Mouse (Mus musculus) hindbrain, embryonic 11.5 days (tissue): ENCODE results near the gene Bub1b. TPM values are rescaled to one million over a fixed set of nuclear protein-coding genes. Genes with fewer than 3 reads are reported as not detected.

Experiments
- ATAC-seq: fragments of 200-750 bp; cut with Nextera tagmentation; 2 replicates; pipeline ENCODE4 v1.8.0; 2017; ENCODE audit warnings: mild to moderate bottlenecking, moderate TSS enrichment, moderate library complexity; ENCODE audit not compliant: low FRiP score
- DNase-seq: peaks from one replicate; pipeline ENCODE4 v3.0.0-alpha.2; 2015; ENCODE audit warnings: low spot score
- H3K27ac ChIP-seq: fragments of 300-500 bp; sonication (generic); 2 replicates; pipeline ENCODE4 v1.5.1; 2014; ENCODE audit warnings: mild to moderate bottlenecking, low read depth, low read length
- H3K27me3 ChIP-seq: fragments of 300-500 bp; sonication (generic); 2 replicates; pipeline ENCODE4 v1.6.1; 2014; ENCODE audit warnings: mild to moderate bottlenecking, low read length, moderate library complexity, mixed read lengths; ENCODE audit not compliant: control insufficient read depth, insufficient read depth
- H3K36me3 ChIP-seq: fragments of 300-500 bp; sonication (generic); 2 replicates; pipeline ENCODE4 v1.6.1; 2014; ENCODE audit warnings: mild to moderate bottlenecking, low read length, moderate library complexity, mixed read lengths; ENCODE audit not compliant: control insufficient read depth, insufficient read depth
- H3K4me1 ChIP-seq: fragments of 300-500 bp; sonication (generic); replicated peaks from 2 replicates; pipeline ENCODE4 v1.6.1; 2014; ENCODE audit warnings: low read length, mixed read lengths; ENCODE audit not compliant: control insufficient read depth, insufficient read depth
- H3K4me2 ChIP-seq: fragments of 300-500 bp; sonication (generic); replicated peaks from 2 replicates; pipeline ENCODE4 v1.6.1; 2014; ENCODE audit warnings: mild to moderate bottlenecking, low read depth, low read length
- H3K4me3 ChIP-seq: fragments of 300-500 bp; sonication (generic); 2 replicates; pipeline ENCODE4 v1.5.1; 2014; ENCODE audit warnings: low read depth, low read length
- H3K9ac ChIP-seq: fragments of 300-500 bp; sonication (generic); 2 replicates; pipeline ENCODE4 v1.6.1; 2014; ENCODE audit warnings: low read depth, low read length
- H3K9me3 ChIP-seq: fragments of 300-500 bp; sonication (generic); 2 replicates; pipeline ENCODE4 v1.6.1; 2016; ENCODE audit warnings: low read length; ENCODE audit not compliant: control insufficient read depth
- WGBS: fragments of 180-500 bp; shearing (Covaris S2); extraction: QIAGEN DNeasy Blood & Tissue Kit; methylation state at CpG from one replicate; pipeline ENCODE4 v1.1.7; 2014; 5-methylcytosine and 5-hydroxymethylcytosine counted together
- polyA plus RNA-seq: library from polyadenylated mRNA; unstranded; fragments of >200 nt; fragmentation: Nextera tagmentation; extraction: Ambion mirVana; gene quantifications from 2 replicates; pipeline ENCODE4 v1.2.1, GENCODE M21; 2014

Bub1b gene
- polyA plus RNA-seq, 1 experiment from 2014 or later = 80.6 TPM

DNA sequence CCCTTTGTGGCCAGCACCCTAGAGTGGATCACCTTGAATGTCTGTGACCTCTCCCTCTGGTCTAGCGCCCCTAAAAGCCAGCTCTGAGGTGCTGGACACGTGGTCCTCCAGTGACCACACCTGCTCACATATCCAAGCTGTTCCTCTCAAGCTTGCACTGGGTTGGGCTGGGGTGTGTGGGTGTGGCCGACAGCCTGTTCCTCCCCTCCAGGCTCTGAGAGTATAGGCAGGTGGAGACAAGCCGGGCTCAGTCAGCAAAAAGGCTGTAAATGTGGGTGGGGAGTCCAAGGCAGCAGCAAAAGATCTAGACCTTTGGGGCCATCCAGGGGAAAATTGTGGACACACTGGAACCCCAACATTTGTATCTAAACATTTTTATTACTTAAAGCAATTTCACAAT lies 60.4 kb downstream of the Bub1b start:
- Histone ChIP-seq H3K36me3 (no peaks in the 10 kb centered on the region), H3K27me3 (peaks cover 11% of the 10 kb centered on the region), H3K4me2 (no peak overlapping the region), H3K4me3 (no peak overlapping the region), H3K9me3 (no peaks in the 10 kb centered on the region), H3K4me1 (peaks cover 5% of the 10 kb centered on the region; the same call in 1 of the 2 replicates), H3K27ac (no peak overlapping the region), H3K9ac (no peak overlapping the region)
- DNase-seq (no peak), ATAC-seq (no peak)
- 46% methylated on average over 4 of the region's 4 CpGs for WGBS

DNA sequence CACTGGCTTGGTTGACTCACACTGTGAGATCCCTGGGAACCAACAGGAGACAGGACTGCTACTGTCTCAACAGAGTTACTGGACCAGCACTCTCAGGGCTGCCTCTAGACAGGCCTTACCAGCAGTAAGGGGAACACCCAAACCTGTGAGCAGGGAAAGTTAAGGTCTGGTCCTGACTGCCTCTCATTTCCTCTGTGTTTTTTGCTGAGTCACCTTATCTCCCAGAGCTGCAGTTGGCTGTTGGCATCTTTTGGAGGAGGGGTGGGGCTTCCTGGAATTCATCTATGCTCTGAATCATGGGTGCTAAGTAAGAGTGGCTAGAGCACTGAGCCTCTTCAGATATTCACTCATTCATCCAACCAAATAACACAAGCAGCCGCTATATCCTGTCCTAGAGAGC lies 61.1 kb downstream of the Bub1b start:
- Histone ChIP-seq H3K4me2 (no peak overlapping the region), H3K36me3 (no peaks in the 10 kb centered on the region), H3K4me1 (peaks cover 5% of the 10 kb centered on the region; the same call in 1 of the 2 replicates), H3K9me3 (no peaks in the 10 kb centered on the region), H3K27me3 (peaks cover 17% of the 10 kb centered on the region), H3K9ac (no peak overlapping the region), H3K27ac (no peak overlapping the region), H3K4me3 (no peak overlapping the region)
- DNase-seq = no peak
- ATAC-seq = no peak
- WGBS = 78% methylated on average over 1 of the region's 1 CpGs

GRCm38 (mm10) chr2:118659493-118659892 lies 61.5 kb downstream of the Bub1b start:
- Histone ChIP-seq H3K4me1 (peaks cover 5% of the 10 kb centered on the region; the same call in 1 of the 2 replicates), H3K4me3 (no peak overlapping the region), H3K9ac (peak overlapping the region; percentile 55), H3K36me3 (no peaks in the 10 kb centered on the region), H3K9me3 (no peaks in the 10 kb centered on the region), H3K4me2 (peak overlapping the region; percentile 52; the same call in 1 of the 2 replicates), H3K27ac (peak overlapping the region; percentile 47; the same call in 1 of the 2 replicates), H3K27me3 (peaks cover 20% of the 10 kb centered on the region)
- ATAC-seq (peak; percentile 7; the same call in 1 of the 2 replicates), DNase-seq (no peak)
- 86% methylated on average over 12 of the region's 12 CpGs for WGBS

GRCm38 (mm10) chr2:118659998-118660452 lies 62.0 kb downstream of the Bub1b start:
- peak; percentile 79 for ATAC-seq
- peak overlapping the region; percentile 47; the same call in 1 of the 2 replicates for H3K27ac ChIP-seq
- 0% methylated on average over 4 of the region's 4 CpGs for WGBS

GRCm38 (mm10) chr2:118661891-118662290 lies 63.9 kb downstream of the Bub1b start:
- peaks cover 20% of the 10 kb centered on the region for H3K27me3 ChIP-seq
- WGBS = 80% methylated on average over 9 of the region's 9 CpGs
- H3K9ac ChIP-seq = no peak overlapping the region
- H3K36me3 ChIP-seq = no peaks in the 10 kb centered on the region
- DNase-seq (no peak), ATAC-seq (no peak)
- peaks cover 5% of the 10 kb centered on the region; the same call in 1 of the 2 replicates for H3K4me1 ChIP-seq
- no peak overlapping the region for H3K27ac ChIP-seq
- H3K4me3 ChIP-seq = no peak overlapping the region
- no peak overlapping the region for H3K4me2 ChIP-seq
- no peaks in the 10 kb centered on the region for H3K9me3 ChIP-seq

More at GRCm38 (mm10) chr2:118659998-118660452, 62.0 kb downstream of the Bub1b start:
- Histone ChIP-seq H3K4me3 (peak overlapping the region; percentile 26), H3K4me1 (peaks cover 5% of the 10 kb centered on the region; the same call in 1 of the 2 replicates), H3K9ac (peak overlapping the region; percentile 55), H3K27me3 (peaks cover 20% of the 10 kb centered on the region), H3K9me3 (no peaks in the 10 kb centered on the region), H3K4me2 (peak overlapping the region; percentile 52), H3K36me3 (no peaks in the 10 kb centered on the region)
- peak; percentile 72 for DNase-seq

DNA sequence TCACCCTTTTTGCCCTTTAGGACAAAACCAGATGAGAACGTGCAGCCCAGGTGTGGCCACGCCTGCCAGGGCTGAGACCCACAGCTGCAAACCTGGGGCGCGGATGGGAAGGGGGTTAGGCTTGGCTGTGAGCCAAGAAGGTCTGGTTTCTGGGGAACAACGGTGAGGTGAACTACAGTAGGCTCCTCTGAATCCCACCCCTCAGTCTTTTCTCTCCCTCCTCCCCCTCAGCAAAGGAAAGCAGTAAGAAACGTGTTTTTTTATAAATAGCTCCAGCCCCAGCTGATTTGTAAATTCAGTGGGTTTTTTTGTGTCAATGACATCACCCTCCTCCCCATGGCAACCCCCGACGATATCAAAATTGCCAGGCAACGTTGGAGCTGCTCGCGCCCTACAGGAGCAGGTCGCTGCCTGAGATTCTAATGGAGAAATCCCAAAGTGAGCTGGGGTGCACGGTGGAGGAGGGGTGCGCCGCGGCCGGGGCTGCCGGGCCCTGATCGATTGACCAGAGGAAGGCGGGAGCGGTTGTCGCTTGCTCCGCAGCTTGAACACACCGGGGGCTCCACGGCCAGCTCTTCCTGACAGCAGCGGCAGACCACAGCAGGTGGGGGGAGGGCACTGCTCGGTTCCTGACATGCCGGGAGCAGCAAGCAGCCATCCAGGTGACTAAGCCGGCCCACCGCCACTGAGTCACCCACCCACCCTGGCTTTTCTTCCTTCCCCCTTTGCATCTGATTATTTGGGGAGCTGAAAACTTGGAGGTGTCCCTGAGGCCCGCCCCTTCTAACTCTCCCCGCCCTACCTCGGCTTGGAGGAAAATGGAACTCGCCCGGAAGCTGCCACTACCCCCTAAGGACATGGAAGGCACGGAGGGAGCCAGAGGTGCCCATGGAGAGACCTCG lies 65.1 kb downstream of the Bub1b start, which contains the start of gene Pak6:
TSS of gene Pak6 (plus strand) at position 402 of the 902 bp plus-strand sequence.
- 2% methylated on average over 35 of the region's 37 CpGs for WGBS
- H3K4me1 ChIP-seq = peaks cover 5% of the 10 kb centered on the region; the same call in 1 of the 2 replicates
- peak within 1 kb of the TSS; percentile 33 for H3K4me3 ChIP-seq
- H3K36me3 ChIP-seq = no peaks in the 10 kb centered on the region
- DNase-seq = peak; percentile 52
- ATAC-seq = peak; percentile 38
- H3K9me3 ChIP-seq = no peaks in the 10 kb centered on the region
- H3K9ac ChIP-seq = peak within 1 kb of the TSS; percentile 35
- peak within 1 kb of the TSS; percentile 61 for H3K4me2 ChIP-seq
- peaks cover 20% of the 10 kb centered on the region for H3K27me3 ChIP-seq
- no peak within 1 kb of the TSS for H3K27ac ChIP-seq

DNA sequence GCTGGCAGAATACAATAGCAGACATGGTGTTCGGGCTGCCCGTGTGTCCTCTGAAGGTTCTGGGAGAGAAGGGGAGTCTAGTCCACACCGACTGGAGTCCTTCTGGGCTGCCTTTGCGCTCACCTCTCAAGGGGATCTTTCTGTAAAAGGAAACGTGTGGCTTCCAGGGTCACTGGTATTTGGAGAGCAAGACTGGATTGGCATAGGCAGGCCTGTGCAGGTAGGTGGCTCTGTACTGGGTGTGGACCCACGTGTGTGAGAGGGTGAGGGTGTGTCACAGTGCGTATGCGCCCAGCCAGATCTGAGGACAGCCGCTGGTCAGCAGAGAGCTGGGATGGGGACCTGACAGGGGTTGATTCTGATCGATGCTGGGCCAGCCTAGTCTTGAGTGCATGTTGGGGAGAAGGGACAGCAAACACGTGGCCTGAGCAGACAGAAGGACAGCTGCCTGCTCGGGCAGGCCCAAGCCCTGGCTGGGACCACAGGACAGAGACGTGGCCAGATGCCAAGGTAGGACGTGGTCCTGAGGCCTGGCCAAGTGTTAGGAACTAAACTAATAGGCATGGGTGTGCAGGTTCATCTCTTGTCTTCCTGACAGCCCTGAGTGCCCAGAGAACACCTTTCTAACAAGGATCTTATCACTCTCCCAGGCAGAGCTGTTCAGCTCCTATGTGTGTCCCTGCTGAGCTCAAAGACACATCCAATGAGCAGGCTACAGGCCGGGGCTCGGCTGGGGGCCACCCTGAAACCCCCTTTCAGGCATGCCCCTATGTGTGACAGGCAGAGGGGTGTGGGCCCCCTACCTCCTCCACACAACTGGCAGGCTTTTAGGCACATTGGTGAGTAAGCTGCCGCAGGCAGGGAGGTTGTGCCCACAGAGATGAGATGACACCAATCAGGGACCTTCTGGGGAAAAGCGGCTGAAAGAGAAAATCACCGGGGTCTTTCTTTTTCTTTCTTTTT lies 66.1 kb downstream of the Bub1b start:
- Histone ChIP-seq H3K36me3 (no peaks in the 10 kb centered on the region), H3K27me3 (peaks cover 20% of the 10 kb centered on the region), H3K9me3 (no peaks in the 10 kb centered on the region), H3K4me3 (peak overlapping the region; percentile 33; the same call in 1 of the 2 replicates), H3K9ac (no peak overlapping the region), H3K4me2 (peak overlapping the region; percentile 61), H3K27ac (no peak overlapping the region), H3K4me1 (peaks cover 5% of the 10 kb centered on the region; the same call in 1 of the 2 replicates)
- WGBS = 46% methylated on average over 19 of the region's 19 CpGs
- DNase-seq = peak; percentile 31
- ATAC-seq = peak; percentile 33; the same call in 1 of the 2 replicates

DNA sequence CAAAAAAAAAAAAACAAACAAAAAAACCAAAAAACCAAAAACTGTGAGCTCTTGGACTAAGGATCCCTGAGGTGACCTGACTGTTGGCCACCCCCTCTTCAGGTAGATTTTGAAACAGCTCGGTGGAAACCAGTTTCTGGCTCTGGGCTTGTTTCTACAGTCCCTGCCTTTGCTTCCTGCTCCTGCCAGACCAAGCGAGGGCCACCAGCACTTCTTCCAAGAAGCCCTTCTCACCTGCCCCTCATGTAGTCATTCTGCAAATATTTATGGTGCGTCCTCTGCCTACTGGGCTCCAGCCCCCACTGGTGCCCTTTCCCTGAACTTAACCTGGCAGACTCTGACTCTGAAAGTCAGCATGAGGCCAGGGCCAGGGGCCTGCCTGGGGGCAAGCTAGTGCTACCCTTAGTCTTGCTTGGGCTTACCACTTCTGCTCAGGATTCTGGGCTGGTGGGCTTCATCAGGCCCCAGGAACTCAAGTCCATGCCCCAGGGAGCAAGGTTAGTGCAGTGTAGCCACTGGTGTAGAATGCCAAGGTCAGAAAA lies 67.0 kb downstream of the Bub1b start:
- Histone ChIP-seq H3K9me3 (no peaks in the 10 kb centered on the region), H3K4me2 (no peak overlapping the region), H3K27me3 (peaks cover 20% of the 10 kb centered on the region), H3K27ac (no peak overlapping the region), H3K9ac (no peak overlapping the region), H3K4me3 (no peak overlapping the region), H3K36me3 (no peaks in the 10 kb centered on the region), H3K4me1 (peaks cover 5% of the 10 kb centered on the region; the same call in 1 of the 2 replicates)
- no peak for DNase-seq
- ATAC-seq = no peak
- WGBS = 80% methylated on average over 3 of the region's 3 CpGs
